Mouse (Mus musculus): ENCODE data around the gene Cd302.

- TF ChIP-seq CTCF (IDR thresholded peaks at IDR 0.05; ENCODE audit: control insufficient read depth, insufficient read depth, insufficient replicate concordance, low read depth, low read length) (no peak), POLR2A (IDR thresholded peaks at IDR 0.05; ENCODE audit: control insufficient read depth, low read depth, low read length) (no peak)
Measured at GRCm38 (mm10) chr2:60221954-60222353, 62.3 kb downstream of the Cd302 start.

Data from testis, adult 2 months (tissue).